Mouse (Mus musculus): ENCODE measurements around the gene Rab3c.

- TF ChIP-seq CTCF (IDR thresholded peaks at IDR 0.05; ENCODE audit: low read depth, low read length), result no peak
- TF ChIP-seq POLR2A (IDR thresholded peaks at IDR 0.05; ENCODE audit: insufficient read depth, low read length), result no peak
- no peak for TF ChIP-seq EP300 (IDR thresholded peaks at IDR 0.05; ENCODE audit: insufficient read depth, low read depth, low read length)
Observed at GRCm38 (mm10) chr13:110012029-110012428, 268.8 kb downstream of the Rab3c start.

Measured in ES-Bruce4 (cell line).